Mouse (Mus musculus): ENCODE data around the gene Insrr. TPM values are rescaled to one million over a fixed set of nuclear protein-coding genes. Genes with fewer than 3 reads are reported as not detected.

The Insrr gene
- not detected in 2 replicates for total RNA-seq (2017)

DNA sequence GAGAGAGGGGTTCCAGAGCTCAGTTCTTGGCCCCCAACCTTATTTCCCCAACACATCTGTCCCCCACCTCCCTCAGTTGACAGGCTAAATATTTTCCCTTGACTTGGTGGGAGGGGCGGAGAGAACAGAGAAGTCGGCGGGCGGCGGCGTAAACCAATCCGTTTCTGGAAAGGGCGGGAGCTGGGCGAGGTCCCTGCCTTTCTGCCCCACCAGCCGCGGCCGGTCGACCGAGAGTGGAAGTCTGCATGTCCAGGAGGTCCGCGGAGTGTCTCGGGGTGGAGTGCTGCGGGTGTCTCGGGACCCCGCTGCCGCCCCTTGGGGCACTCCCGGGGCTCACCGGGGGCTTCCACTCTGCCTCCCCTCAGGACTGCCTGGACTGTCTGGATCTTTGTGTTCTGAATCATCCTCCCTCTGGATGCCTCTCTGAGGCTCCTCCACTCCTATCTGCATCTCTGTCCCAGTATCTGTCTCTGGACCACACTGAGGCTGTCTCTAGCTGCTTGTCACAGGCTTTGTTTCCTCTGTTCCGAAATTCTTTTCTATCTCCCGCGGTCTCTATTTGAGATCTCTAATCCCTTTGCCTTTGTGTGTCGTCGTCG lies at the start of gene Insrr:
Gene Insrr, plus strand, starts transcription at position 216 of the 599 bp plus-strand sequence.
- peak; percentile 33; the same call in 1 of the 2 replicates for ATAC-seq (replicated peaks; ENCODE audit: low read depth, poor library complexity, severe bottlenecking)

DNA sequence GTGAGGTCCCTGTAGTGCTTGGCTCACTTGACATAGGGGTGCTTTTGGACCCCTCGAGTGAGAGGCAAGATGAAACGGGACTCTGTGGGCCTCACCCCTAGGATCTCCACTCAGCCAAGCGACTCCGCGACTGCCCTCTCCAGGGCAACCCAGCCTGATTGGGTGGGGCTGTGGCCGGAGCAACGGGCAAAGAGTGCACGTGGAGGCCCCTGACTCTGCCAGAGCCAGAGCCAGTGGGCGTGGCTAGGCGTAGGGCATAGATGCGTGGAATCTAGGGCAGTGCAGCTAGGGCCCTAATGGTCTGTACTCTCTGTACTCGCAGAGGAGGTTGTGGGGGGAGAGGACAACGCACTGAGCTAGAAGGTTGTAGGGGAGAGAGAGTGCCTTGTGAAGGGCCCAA lies 48.3 kb upstream of the Insrr start, which contains the start of gene Lrrc71:
Gene Lrrc71, minus strand, starts transcription at position 195 of the 400 bp plus-strand sequence.
- no peak for ATAC-seq (replicated peaks; ENCODE audit: low read depth, poor library complexity, severe bottlenecking)

DNA sequence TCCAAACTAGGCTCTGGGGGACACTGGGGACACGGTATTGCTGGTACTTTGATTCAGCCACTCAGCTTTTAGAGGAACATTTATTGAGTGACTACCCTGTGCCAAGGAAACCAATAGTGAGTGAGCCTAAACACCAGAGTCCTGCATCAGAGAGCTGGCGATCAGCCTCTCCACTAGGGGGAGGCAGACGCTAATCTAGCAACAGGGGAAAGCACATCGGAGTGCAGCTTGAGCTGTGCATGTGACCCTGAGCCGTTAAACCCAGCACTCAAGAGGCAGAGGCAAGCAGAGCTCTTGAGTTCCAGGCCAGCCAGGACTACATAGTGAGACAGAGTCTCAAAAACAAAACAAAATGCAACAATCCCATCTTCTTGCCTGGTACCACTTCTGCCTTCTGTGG lies 47.7 kb upstream of the Insrr start:
- peak; percentile 83 for ATAC-seq (replicated peaks; ENCODE audit: low read depth, poor library complexity, severe bottlenecking)

DNA sequence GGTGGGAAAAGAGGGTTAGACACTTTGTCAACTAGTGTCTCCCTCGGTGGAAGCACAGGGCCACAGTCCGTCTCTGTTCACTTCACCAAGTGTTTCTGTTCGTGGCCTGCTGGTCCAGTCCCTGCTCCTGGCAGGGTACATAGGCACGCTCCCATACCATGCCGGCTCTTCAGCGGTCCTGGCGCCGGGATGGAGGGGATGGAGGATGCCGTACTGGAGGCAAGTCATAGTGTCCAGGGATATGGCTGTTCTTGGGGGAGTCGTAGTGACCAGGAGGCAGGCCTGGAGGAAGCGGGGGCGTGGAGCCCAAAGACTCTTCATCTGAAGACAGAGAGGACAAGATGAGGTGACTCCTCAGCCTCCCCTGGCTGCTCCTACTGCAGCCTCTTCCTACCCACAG lies 46.8 kb upstream of the Insrr start:
- no peak for ATAC-seq (replicated peaks; ENCODE audit: low read depth, poor library complexity, severe bottlenecking)

DNA sequence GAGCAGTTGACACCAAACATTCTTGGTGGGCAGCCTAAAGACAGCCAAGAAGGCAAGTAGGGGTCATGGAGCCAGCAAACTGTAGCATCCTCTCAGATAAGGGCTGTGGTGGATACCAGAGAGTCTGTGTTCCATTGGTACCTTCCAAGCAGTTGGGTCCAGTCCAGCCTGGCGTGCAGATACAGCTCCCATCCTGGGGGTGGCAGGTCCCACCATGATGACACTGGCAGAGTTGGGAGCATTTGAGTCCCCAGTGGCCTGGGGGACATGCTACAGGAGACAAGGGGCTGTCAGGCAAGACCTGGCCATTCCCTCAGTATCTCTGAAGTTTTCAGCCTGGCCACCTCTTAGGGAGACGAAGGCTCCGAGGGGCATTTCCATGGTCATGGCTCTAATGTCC lies 44.2 kb upstream of the Insrr start:
- ATAC-seq (replicated peaks; ENCODE audit: low read depth, poor library complexity, severe bottlenecking), result no peak

DNA sequence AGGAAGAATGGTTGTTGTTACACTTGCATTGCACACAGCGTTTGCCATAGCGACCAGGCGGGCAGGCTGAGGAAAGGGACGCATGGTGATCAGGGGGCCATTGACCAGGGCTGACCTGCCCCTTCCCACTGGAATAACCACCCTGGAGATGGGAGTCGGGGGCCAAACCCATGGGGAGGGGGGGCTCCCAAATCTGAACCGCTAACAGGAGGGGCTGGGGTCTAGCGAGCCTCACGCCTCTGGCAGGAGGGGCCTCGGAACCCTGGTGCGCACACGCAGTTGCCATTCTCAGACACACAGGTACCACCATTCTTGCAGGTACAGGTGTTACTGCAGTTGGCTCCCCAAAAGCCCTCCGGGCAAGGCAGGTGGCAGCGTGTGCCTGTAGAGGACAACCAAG lies 42.9 kb upstream of the Insrr start:
- ATAC-seq (replicated peaks; ENCODE audit: low read depth, poor library complexity, severe bottlenecking), result no peak

DNA sequence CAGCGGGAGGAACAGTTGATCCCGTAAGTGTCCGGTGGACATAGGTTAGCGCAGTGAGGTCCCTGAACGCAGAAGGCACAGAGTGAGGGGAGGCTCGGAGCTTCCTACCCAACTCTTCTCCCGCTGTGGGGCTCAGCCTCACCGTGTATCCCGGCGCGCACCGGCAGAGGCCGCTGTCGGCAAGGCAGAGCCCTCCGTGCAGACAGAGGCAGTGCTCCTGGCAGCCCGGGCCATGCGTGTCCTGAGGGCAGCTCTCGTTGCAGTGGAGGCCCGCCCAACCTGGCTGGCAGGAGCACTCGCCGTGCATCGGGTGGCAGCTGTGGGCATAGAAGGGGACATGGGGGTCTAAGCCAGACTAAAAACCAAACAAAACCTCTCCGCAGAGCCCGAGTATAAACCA lies 40.8 kb upstream of the Insrr start:
- ATAC-seq (replicated peaks; ENCODE audit: low read depth, poor library complexity, severe bottlenecking), result peak; percentile 97

DNA sequence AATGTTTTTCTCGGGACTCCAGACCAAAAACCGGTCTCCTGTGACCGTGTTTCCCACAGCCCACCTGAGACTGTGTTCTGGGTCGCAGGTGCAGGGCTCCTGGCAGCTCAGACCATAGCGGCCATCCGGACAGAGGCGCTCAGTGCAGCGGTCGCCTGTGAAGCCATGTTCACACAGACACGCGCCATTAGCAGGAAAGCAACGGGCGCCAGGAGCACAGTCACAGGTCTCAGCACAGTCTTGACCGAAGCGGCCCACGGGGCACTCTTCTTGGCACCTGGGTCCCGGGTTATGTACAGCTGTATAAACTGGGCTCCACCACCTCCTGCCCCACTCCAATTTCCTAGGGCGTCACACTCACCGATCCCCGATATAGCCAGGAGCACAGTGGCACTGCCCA lies 40.3 kb upstream of the Insrr start:
- ATAC-seq (replicated peaks; ENCODE audit: low read depth, poor library complexity, severe bottlenecking), result no peak

DNA sequence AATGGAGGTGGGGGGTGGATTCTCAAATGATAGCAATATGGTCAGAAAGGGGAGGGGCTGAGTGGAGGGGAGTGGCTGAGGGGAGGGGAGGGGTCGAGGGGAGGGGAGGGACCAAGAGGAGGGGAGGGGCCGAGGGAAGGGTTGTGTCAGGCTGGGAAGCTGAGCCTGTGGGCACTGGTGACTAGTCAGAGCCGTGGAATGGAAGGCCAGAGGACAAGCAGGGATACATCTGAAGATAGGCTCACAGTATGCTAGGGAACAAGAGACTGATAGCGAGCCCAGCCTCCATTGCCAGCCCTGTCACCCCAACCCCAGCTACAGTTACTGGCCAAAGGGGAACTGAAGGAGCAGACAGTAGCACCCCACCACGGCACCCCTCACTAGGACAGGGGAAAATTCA lies 38.1 kb upstream of the Insrr start:
- ATAC-seq (replicated peaks; ENCODE audit: low read depth, poor library complexity, severe bottlenecking), result no peak

DNA sequence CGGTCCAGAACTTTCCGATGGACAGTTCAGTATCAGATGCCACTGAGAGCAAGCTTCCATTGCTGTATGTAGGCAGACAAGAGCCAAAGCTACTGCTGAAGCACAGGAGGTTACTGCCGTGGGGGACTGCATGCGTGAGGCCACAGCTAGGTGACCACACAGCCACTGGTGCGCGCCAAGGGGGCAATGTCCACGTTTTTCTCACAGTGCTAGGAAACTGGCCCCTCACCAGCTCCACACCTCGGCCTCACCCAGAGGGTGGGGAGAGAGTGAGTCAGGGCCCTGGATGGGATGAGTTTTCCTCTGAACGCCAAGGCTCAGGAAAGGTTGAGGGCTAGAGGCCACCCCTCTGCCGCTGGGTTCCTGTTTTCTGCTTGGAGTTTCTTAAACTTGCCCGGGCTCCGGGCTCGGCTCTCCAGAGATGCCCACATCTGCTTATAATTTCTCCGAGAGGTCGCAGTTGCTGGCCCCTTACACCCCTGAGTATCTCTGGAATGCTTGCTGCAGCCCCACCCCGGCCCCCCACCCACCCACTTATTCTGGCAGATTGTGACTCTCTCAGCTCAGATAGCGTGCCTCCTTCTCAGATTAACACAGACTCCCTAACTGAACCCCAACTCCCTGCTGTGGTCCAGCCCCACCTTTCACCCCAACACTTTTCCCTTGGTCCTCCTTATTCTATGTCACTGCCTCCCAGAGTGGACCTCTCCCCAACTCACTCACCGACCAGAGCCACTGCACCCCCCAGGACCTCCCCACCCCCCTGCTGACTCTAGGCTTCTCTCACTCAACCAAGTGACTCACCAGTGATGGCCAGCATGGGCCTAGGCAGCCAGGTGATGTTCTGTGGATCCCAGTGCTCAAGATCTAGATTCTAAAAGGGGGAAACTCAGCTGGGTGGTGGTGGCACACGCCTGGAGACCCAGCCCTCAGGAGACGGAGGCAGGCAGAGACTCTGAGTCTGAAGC lies 35.1 kb upstream of the Insrr start:
- ATAC-seq (replicated peaks; ENCODE audit: low read depth, poor library complexity, severe bottlenecking), result no peak

DNA sequence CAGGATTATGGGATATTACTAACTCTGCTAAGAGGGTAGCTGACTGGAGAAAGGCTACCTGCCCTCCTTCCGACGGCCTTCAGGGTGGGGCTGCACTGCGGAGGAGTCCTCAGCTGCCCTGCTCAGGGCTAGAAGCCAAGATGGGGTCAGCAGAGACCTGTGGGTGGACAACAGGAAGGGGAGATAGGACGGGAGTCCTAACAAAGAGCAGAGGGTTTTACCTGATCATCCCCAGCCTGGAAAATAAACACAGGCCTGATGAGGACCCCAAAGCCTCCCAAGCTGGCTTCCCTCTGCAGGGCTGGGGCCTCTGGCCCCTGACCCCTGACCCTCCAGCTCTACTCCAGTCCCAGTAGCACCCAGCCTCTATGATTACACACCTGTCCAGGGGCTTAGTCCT lies 33.5 kb upstream of the Insrr start:
- ATAC-seq (replicated peaks; ENCODE audit: low read depth, poor library complexity, severe bottlenecking), result no peak

DNA sequence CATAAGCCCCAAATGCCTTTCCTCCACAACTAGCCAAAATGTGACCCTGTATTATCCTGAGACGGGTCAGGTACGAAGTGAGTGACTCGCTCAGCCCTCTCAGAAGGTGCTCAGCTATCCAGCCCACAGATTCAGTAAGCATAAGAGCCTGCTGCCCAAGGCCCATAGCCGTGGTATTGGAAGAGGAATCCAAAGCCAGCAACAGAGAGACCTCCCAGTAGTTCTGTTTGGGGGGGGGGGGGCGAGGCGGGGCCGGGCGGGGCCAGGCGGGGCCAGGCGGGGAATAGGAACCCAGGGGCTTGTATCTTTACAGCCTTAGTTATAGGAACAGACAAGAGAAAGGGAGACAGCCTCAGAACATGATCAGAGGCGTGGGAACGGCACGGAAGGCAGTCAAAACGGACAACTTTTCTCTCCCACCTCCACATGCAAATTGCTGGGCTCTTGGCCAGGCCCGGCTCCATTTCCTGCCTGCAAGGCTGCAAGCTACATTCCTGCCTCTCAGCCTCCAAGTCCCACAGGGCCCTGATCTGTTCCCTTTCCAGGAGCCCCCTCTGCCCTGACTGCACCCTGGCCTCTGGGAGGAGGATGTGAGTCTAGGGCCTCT lies 33.0 kb upstream of the Insrr start:
- no peak for ATAC-seq (replicated peaks; ENCODE audit: low read depth, poor library complexity, severe bottlenecking)

DNA sequence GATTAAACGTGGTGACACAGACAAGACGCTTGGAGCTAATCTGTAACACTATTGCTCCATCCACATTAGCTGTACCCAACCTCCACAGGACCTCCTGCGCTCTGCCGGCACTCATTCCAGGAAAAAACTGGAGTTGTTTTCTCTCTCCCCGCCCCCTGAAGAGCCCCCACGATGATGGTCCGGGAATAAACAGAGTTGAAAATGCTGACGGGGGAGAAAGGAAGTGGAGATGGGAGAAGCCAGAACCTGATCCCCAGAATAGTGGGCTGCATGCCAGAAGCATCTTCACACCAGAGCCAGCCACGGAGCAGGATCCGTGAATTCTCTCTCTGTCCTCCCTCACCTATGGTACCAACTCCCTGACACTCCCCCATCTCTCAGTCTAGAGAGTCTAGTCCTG lies 32.2 kb upstream of the Insrr start:
- ATAC-seq (replicated peaks; ENCODE audit: low read depth, poor library complexity, severe bottlenecking), result no peak

DNA sequence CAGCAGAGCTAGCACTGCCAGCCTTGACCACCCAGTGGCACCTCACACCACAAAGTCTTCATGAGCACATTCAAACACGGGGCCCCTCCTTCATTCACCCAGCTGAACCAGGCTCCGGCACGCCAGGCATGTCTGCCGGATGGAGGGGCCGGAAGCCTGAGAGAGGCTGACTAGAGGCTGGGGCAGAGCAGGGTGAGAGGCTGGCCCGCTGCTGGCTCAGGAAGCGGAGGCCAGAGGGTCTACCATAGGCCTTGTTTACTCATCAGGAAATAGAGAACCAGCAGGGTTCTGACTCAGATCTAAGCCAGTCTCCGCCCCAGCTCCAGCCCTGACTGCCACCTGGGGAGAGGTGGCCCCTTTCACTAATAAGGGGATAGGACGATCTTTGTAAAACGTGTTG lies 31.7 kb upstream of the Insrr start:
- peak; percentile 83 for ATAC-seq (replicated peaks; ENCODE audit: low read depth, poor library complexity, severe bottlenecking)

DNA sequence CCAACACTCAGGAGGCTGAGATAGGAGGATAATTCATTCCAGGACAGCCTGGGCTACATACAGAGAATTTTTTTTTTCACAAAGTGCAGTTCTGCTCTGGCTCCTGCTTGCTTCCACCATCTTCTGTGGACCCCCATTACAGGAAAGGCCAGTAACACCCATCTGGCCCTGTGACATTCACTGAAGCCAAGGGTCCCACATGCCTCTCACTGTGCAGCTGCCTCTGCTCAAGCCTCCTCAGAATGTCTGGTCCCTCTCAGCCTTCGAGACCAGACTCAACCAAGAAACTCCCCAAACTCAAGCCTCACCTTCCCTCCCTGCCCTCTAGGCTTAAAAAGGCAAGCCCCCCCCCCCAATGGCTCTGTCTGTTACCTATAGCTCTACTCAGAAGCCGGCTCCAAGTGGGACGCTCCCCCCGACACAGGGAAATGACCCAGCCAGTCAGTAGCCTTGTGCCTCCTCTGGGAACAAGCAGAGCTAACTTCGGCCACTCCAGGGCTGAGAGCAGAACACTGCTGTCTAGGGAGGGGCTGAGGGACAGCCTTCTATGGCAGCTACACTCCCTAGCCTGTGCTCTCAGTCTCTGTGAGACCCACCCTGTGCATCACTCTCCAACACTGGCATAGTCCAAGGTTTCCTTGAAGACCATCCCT lies 31.0 kb upstream of the Insrr start:
- no peak for ATAC-seq (replicated peaks; ENCODE audit: low read depth, poor library complexity, severe bottlenecking)

DNA sequence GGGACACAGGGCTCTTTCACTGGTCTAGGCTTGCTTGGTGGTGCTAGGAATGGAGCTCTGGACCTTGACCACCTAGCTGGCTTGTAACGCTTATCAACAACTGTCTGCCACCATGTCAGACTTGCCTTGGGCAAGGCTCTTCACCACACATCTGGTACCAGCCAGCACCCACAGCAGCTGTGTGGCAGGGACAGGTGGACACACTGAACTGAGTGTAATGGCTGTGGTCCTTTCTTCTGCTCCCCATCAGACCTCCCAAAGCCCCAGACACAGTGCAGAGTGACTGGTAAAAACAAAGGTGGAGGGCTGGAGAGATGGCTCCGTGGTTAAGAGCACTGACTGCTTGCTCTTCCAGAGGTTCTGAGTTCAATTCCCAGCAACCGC lies 30.5 kb upstream of the Insrr start:
- no peak for ATAC-seq (replicated peaks; ENCODE audit: low read depth, poor library complexity, severe bottlenecking)

DNA sequence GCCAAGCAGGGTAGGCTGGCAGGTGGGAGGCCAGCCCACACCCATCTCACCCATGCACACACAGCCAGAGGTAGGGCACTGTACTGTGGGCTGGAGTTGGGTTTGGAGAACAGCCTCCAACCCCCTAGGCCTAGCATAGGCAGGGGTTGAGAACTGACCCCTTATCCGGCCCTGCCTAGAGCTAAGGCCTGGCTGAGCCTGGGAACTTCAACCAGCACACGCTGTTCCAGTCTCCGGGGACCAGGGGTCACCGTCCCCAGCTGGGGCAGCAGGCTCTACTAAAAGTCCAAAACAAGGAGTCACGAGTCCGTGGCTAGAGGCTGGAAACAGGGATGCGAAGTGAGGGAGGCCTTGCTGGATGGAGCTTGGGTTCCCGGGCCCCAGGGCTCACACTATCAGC lies 29.0 kb upstream of the Insrr start:
- ATAC-seq (replicated peaks; ENCODE audit: low read depth, poor library complexity, severe bottlenecking), result no peak; the same call in 1 of the 2 replicates

DNA sequence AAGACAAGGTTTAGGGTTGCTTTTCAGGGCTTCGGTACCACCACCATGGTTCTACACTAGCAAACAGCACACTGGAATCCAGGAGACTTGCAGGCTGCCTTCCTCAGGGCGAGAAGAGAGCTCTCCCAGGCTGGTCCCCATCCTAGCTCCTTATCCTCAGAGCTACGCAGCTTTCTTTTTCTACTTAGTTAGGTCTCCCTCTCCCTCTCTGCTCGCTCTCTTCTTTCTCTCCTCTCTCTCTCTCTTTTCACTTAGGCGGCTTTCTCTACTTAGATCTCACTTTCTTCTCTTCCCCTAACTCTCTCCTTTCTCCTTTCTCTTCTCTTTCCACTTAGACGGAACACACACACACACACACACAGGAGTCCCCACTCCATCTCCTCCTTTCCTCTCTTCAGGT lies 28.3 kb upstream of the Insrr start:
- no peak for ATAC-seq (replicated peaks; ENCODE audit: low read depth, poor library complexity, severe bottlenecking)

DNA sequence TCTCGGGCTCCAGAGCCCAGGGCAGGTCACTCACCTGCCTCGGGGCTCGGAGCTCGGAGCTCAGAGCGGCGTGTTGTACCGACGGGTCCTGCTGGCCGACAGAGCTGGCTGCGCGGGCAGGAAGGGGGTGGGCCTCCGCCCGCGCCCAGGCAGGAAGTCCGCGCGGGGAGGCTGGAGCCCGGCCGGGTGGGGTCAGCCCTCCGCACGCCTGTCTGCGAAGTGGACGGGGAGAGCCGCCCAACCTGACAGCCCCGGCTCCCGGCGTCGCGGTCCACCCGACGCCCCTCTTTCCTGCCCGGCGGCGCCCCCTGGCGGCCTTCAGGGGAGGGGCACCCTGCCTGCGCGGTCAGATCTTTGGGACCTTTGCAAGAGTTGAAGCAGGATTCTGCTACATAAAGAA lies 27.9 kb upstream of the Insrr start:
- peak; percentile 31 for ATAC-seq (replicated peaks; ENCODE audit: low read depth, poor library complexity, severe bottlenecking)

DNA sequence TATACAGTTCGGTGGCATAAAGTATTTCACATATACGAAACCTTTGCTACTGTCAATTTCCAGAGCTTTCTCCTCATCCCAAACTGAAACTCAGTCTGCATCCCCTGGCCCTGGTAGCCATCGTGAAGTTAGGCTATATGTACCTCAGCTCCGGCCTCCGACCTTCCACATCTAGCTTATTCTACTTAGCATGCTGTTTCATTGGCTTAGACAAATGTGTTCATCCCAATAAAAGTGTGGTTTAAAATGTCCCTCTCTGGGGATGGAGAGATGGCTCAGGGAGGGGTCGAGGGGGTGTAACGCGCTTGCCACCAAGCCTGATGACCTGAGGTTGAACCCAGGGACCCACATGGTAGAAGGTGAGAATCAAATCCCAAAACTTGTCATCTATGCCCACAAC lies 27.2 kb upstream of the Insrr start:
- no peak for ATAC-seq (replicated peaks; ENCODE audit: low read depth, poor library complexity, severe bottlenecking)

DNA sequence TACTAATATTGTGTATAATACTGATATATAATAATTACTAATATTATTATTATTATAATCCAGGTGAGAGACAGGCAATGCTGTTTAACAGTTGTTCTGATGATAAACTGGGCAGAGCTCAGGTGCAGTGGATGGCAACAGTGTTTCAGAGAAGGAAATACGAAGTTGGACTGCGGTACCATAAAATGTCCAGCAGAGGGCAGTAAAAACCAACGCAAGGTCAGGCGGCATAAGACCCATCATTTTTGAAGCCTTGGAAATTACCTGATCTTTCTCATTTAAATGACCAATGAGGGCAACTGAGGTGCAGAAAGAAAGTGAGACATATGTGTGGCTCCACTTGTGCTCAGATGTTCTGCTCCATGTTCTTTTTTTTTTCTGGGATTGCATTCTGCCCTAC lies 26.5 kb upstream of the Insrr start:
- no peak; the same call in 1 of the 2 replicates for ATAC-seq (replicated peaks; ENCODE audit: low read depth, poor library complexity, severe bottlenecking)

Measured in common myeloid progenitor, adult 5-6 weeks (primary cell).